Mouse (Mus musculus) heart, postnatal 25 days (tissue): ENCODE measurements around the gene Chkb. TPM values are rescaled to one million over a fixed set of nuclear protein-coding genes. Genes with fewer than 3 reads are reported as not detected.
A peak's percentile ranks its signal among the peaks of the same experiment; 100 is the strongest.

Source experiments
- DNase-seq: peaks from one replicate; pipeline ENCODE4 v3.0.0; 2022; ENCODE audit warnings: low spot score
- intact Hi-C: fragments of 180-260 bp; cut with DNase I; formaldehyde crosslinking; loops from one replicate; pipeline ENCODE4 v1.15.1; 2025
- total RNA-seq, 2 experiments: library from RNA; stranded (reverse); gene quantifications; 2 replicates each; pipeline ENCODE4 v1.2.3; 2021

The Chkb gene
- total RNA-seq = 10 to 100 TPM; 40.6 to 44.9 TPM

DNA sequence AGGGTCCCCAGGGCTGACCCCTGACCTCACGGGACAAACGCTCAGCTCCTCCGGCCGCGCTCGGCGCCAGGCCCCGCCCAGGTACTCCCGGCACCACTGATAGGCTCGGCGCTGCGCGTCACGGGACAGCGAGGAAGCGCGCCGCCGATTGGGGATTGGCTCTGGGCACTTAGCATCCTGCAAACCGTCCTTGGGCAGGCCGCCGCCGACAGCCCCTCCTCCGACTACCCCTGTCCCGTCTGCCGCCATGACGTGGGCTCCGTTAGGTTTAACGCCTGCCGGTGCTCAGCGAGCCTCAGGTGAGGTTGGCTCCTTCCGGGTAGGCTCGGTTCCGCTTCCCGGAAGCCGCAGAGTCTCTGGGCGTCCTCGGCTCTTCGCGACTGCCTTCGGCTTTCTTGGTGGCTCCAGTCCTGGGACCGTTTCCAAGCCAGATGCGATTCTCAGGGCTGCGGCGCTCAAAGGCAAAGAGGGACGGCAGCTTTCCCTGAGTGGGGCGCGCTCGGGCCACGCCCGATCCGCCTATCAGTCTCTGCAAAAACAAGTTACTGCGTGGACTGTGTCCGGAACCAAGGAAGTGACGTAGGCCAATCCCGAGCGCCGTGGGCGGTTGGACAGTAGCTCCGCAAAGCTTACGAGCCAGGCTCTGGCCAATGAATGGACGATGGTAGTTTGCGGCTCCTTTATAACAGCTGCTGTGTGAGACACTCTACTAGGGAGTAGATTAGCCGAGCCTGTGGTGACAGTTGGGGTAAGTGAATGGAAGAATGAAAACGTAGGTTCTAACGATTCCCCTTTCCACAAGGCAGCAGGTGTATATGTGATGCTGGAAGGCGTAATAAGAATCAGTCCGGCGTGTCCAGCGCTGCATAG lies at the start of gene Chkb, which contains the start of the genes C730034F03Rik and Gm44502:
Gene Chkb, minus strand, starts transcription at position 557 of the 870 bp plus-strand sequence.
Gene C730034F03Rik, plus strand, starts transcription at position 238 of the 870 bp plus-strand sequence.
Gene Gm44502, minus strand, starts transcription at position 345 of the 870 bp plus-strand sequence.
- intact Hi-C loops = loop anchor here (2.0 kb wide), 2 partner anchors 45 to 53 kb away; partner anchors contain the start of gene Tymp
- peak; percentile 89 for DNase-seq

DNA sequence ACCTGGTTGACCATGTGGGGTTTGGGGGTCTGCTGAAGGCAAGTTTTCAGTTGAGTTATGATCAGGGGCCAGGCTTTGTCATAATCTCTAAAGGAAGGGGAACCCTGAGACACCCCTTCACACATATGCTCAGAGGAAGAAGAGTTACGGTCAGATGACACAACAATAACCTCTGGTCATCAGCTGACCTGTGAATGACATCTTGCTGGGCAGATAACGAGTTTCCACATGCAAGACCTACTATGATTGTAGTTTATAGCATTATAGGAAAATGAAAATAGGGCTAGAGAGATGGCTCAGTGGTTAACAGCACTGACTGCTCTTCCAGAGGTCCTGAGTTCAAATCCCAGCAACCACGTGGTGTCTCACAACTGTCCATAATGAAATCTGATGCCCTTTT lies 48.9 kb upstream of the Chkb start:
- no peak for DNase-seq
- intact Hi-C loops = no loop called here

DNA sequence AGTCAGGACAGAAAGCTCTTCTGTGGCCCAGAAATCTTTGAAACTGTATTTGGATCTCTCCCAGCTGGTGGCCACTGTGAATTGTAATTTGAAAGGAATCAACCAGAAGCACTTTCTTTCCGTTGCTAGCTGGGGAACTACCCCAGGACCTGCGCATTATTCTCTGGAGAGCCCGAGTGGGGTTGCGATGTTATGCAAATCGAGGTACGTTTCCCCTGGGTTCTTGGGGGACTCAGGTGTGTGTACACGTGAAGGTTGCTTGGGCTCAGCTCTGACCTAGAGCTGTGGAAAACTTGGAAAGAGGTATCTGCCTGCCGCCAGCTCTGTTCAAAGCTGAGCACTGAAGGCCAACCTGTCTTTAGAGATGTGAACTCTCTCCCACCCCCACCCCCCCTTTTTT lies 48.1 kb upstream of the Chkb start:
- intact Hi-C loops = no loop called here
- DNase-seq = no peak

DNA sequence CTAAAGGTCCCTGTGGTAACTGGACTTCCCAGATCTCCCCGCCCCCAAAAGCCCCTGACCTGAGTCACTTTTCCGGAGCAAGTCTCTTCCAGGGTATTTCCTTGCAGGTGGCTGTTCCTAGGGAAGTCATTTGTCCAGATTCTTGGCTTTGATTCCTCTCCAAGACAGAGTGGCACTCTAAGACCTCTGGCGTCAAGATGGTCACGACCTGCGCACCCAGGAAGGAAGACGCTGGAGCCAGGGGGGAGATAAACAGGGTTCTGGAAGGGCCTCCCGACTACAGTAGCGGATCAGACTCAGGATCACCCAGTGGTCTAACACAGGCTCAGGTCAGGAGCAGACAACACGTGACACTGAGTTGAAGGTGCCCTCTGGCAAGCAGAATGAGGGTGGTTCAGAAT lies 47.4 kb upstream of the Chkb start, which contains the start of gene Arsa:
Gene Arsa, minus strand, starts transcription at position 335 of the 401 bp plus-strand sequence.
- intact Hi-C loops = no loop called here

DNA sequence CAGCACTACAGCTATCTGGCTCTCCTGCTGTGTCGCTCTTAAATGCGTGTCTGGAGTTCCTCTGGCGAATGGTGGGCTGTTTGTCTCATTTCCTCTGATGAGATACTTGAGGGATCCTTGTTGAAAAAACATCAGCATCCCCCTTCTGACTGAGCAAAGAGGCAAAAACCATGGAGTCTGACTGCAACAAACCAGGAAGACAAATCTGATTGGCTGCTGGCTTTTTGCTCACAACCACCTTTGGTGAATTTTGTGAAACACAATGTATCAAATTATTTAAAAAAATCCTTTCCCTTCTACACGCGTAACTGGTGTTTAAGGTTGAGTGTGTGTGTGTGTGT lies 46.7 kb upstream of the Chkb start:
- intact Hi-C loops = loop anchor here (1.0 kb wide), 1 partner anchor 22 kb away; no protein-coding TSS in a partner anchor
- no peak for DNase-seq

More for the DNA sequence above, 47.4 kb upstream of the Chkb start, which contains the start of gene Arsa:
- no peak for DNase-seq

DNA sequence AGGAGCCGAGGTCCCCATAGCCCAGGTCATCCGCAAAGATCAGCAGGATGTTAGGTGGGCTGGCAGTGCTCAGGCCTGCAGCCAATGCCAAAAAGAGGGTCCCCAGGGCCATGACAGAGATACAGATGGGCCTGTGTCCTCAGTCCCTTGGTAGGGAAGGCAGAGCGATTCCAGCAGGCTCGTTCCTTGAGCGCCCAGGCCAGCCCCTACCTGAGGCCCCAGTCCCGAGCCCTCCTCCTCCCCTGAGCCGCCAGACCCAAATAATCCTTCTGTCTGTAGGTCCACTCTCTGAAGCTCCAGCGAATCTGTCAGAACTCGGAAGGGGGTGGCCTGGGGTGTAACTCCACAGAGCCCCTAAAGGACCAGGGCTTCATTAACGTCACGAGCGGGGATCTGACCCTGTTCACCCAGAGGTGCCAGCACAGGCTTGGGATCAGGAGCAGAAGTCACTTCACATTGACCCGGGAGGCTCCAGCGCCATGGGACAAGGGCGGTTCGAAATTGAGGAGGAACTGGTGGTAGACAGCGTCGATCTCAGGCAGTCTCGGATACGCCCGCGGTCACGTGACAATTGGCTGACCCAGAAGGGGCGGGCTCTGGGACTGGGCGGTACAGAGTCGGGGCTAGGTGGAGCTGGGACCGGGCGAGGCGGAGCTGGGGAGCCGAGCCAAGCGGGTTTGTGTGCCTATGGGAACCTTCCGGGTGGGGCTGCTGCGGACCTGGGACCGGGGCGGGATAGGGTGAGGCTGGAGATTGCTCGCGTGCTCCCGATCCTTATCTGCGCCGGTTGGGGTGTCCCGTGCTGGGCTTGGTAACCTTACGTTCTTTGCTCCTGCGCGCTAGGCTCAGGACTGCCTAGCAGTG lies 46.1 kb upstream of the Chkb start:
- intact Hi-C loops = loop anchor here (1.0 to 2.0 kb wide), 2 partner anchors 22 to 45 kb away; no protein-coding TSS in a partner anchor
- DNase-seq = peak; percentile 94

DNA sequence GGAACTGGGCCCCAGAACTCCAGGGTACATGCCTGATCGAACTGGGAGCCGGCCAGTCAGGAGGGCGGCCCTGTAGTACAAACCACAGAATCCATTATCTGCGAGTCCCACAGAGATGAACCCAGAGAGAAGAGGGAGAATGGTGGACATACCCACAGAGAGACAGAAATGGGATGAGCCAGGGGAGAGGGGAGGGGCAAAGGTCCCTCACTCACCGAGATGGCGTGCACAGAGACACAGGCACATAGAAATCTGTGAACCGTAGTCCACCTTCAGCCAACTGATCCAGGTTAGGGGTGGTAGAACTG lies 45.5 kb upstream of the Chkb start:
- intact Hi-C loops = loop anchor here (2.0 kb wide), 1 partner anchor 44 kb away; no protein-coding TSS in a partner anchor
- DNase-seq = no peak

DNA sequence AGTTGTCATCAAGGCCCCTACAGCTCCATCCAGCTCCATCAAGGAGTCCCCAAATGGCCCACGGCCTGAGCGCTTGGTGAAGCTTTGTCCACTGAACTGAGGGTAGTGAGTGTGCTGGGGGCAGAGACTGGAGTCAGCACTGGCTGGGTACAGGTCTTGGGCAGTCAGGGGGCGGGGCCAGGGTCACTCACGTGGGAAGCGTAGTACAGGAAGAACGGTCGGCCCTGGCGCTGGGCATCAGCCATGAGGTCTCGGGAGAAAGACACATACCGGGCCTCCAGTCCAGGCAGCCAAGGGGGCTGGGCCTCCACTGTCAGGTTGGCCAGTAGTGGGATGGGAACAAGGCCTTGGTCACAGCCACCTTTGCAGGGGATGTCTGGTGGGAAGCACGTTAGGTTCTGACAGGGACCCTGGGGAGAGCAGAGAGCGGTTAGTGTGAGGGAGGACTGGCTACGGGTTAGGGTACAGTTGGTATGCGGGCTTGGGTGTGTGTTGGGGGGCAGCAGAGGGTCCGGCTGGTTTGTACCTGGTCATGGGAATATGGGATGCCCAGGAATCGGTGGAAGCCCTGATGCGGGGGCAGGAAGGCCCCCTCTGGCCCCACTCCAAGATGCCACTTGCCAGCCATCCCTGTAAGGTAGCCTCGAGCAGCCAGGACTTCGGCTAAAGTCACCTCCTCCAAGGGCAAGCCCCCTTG lies 45.0 kb upstream of the Chkb start:
- intact Hi-C loops = loop anchor here (2.0 kb wide), 1 partner anchor 44 kb away; no protein-coding TSS in a partner anchor
- no peak for DNase-seq

DNA sequence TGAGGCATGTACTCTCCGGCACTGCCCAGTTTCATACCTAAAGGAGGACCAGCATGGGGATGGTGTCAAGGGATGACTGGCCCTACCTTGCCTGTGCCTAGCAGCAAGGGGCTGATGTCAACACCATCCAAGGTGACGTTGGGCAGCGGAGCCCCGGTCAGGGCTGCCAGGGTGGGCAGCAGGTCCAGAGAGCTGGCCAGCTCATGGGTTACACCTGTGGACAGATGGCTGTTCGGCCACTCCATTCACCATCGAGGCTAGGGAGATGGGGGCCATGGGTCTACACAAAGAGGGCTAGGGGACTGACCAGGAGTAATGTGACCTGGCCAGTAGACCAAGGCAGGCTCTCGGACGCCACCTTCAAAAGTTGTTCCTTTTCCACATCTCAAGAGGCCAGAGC lies 44.2 kb upstream of the Chkb start:
- DNase-seq = no peak
- intact Hi-C loops = loop anchor here (2.0 kb wide), 1 partner anchor 43 kb away; no protein-coding TSS in a partner anchor

DNA sequence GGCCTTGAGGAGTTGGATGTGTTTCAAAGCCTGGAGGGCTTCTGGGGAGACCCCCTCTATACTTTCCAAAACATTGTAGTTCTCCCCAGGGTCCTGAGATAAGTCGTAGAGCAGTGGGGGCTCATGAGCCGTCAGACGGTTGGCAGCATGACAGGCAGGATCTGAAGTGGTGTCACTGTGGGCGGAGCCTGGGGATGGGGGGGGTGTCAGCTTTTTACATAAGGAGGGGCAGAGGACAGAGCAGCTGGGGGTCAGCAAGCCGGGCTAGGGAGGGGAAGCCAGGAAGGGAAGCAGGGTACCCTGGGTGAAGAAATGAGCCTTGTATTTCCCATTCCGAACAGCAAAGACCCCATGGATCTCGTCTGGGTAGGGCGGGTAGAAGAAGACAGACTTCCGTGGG lies 43.7 kb upstream of the Chkb start:
- intact Hi-C loops = no loop called here

DNA sequence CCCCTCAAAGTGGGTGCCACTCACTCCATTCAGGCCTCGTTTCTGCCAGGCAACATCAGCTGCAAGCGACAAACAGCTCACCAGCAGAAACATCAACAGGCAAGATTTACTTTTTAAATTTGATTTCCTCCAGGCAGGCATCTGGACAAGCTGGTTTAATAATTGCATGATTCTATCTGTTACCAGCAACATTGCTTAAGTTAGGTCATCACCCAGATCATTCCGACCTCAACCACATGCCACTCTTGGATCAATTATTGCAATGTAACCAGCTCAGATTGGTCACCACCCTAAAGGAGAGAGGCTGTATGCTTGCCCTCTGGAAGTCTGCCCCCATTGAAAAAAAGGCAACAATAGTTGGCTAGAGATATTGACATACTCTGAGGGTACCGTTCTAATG lies 41.8 kb upstream of the Chkb start:
- no peak for DNase-seq
- intact Hi-C loops = no loop called here

More for the DNA sequence above, 43.7 kb upstream of the Chkb start:
- DNase-seq = no peak

DNA sequence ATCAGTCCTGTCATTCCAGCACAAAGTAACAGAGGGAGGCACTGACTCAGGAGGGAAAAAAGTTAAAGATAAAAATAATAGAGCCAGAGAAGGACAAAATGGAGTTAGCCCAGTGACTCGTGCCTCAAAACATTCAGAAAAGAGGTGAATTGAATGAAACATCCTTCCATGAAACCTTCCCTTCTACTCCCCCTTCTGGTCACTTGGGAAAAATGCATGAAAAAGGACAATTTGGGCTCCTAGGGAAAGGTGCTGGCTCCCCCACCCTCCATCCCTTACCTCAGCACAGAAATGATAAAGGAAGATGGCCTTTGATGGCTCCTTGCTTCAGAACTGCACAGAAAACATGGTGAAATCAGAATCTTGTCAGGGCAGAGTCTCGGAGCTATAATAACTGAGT lies 38.9 kb upstream of the Chkb start:
- DNase-seq = no peak

DNA sequence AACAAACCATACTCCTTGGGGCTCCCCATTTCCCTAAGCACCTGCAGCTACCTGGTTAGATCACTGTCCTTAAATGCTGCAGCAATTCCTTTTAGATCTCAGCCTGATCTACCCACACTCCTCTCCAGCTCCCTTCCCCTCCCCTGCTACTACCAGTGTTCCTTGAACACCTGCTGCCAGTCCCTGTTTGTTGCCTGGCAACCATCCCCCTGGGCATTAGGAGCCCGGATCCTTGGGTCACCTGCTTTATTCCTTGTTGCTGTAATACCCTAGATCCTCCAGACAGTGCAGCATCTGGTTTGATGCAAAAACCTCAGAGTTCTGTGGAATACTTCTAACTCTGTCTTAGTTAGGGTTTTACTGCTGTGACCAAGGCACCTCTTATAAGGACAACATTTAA lies 35.3 kb upstream of the Chkb start:
- DNase-seq = no peak
- intact Hi-C loops = loop anchor here (5.0 kb wide), 2 partner anchors 37 to 93 kb away; partner anchors contain the start of gene Sco2

More for the DNA sequence above, 38.9 kb upstream of the Chkb start:
- intact Hi-C loops = loop anchor here (2.0 to 5.0 kb wide), 3 partner anchors 34 to 96 kb away; partner anchors contain the start of gene Sco2

DNA sequence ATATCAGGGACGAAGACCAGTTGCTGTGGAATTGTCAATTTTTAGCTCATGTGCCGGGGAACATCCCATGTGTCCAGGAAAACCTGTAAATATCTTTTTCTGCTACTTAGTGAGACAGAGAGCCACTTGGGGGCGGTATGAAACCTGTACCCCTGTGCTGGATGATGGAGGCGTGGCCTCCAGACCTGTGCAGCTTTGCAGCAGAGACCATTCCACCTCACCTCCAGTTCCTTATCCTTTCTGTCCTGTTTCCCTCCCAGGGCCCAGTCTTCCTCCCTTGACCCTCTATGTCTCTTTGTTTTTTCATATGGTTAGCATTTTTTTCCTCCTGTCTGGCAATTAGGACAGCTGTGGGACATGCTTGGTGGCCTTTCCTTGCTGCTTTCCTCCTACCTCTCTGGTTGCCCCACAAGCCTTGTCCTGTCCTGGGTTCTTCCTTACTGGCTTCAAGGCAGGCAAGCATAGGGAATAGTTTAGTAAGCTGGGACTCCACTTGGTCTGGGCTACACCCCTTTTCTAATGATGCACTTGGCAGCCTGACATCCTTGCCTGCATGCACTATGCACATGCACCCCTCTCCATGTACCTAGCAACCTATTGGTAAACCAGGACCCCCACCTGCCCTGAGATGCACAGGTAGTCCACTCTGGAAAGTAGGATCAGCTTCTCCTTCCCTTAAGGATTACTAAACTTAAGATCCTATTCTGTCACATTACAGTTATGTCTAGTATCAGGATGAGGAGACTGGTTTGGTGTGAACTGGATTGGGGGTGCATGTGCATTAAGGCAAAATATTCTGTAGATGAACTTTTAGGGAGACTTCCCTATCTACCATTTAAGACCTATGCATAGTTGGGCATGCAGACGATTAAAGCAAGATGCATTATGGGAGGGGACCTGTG lies 33.9 kb upstream of the Chkb start:
- no peak for DNase-seq
- intact Hi-C loops = no loop called here

DNA sequence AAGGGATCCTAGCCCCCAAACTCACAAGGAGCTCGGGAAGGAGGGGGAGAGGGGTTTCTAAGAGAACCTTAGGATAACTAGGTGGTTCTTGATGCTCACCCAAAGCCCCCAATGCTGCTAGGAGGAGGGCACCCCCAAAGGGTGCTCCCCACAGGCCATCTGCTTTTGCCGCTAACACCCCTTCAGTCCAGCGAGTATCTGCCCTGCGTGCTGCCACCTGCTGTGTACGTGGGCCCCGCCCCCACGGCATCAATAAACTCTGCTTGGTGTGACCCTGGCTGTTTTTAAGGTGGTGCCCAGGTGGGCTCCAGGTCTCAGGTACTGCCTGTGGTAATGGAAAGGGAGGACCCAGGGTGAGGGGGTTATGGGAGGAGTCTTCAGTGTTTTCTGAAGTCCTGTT lies 32.5 kb upstream of the Chkb start:
- no peak for DNase-seq
- intact Hi-C loops = no loop called here

DNA sequence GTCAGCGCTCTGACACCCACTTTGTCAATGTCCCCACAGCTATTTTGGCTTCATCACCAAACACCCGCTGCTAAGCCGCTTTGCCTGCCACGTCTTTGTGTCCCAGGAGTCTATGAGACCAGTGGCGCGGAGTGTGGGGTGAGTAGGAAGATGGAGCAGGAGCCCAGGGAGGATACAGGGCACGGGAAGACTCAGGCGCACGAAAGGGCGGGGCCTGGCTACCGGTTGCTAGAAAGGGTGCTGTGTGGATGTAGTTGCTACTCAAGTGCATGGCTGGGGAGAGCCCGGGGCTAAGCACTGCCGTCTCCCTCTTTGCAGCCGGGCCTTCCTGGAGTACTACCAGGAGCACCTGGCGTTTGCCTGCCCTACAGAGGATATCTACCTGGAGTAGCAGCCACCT lies 31.6 kb upstream of the Chkb start:
- intact Hi-C loops = no loop called here
- DNase-seq = no peak

DNA sequence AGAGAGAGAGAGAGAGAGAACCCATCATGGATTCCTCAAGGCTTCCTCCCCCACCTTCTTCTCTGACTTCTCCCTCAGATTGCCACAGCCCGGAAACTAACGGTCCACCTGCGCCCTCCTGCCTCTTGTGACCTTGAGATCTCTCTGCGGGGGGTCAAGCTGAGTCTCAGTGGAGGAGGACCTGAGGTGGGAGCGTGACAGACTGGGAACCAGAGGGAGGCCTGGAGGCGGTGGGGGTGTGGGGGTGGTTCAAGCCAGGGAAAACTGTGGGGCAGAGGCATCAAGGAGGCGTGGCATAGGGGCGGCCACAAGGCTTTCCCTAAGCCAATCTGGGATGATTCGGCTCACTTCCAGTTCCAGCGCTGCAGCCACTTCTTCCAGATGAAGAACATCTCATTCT lies 30.6 kb upstream of the Chkb start:
- intact Hi-C loops = no loop called here

DNA sequence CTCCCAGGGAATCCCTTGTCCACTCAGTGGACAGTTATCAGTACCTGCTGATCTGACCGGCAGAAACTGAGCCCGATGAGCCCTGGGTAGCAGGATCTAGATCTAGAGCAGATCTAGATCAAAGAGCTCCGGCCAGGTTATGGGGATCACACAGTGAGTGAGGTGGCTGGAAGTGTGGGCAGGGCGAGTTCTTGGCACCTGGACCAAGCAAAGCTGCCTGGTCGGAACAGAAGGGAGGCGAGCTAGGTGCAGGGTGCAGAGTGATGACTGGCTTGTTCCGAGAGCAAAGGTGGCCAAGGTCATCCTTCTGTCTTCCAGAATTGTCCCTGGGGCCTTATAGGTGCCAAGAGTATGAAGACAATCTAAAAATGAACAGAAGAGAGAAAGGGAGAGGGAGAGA lies 30.1 kb upstream of the Chkb start:
- DNase-seq = no peak
- intact Hi-C loops = no loop called here

More for the DNA sequence above, 30.6 kb upstream of the Chkb start:
- no peak for DNase-seq

DNA sequence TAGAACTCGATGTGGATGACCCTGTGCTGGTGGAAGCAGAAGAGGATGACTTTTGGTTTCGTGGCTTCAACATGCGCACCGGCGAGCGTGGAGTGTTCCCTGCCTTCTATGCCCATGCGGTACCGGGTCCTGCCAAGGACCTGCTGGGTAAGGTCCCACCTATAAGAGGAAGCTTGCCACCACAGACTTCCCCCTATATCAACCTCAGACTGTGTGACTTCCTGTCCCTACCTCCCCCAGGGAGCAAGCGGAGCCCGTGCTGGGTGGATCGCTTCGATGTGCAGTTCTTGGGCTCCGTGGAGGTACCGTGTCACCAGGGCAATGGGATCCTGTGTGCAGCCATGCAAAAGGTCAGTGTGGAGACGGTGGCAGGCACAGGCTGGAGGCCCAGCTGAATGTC lies 29.2 kb upstream of the Chkb start:
- intact Hi-C loops = no loop called here
- no peak for DNase-seq
